Mouse (Mus musculus): ENCODE measurements around the gene Map3k14. TPM values are rescaled to one million over a fixed set of nuclear protein-coding genes. Genes with fewer than 3 reads are reported as not detected.
"Not testable (repeated sequence)": the region's sequence is repeated elsewhere in the genome, so short reads cannot be mapped to it uniquely, and the experiment has no call there.

Gene Map3k14
- polyA plus RNA-seq, 1 experiment = 0.01 TPM

DNA sequence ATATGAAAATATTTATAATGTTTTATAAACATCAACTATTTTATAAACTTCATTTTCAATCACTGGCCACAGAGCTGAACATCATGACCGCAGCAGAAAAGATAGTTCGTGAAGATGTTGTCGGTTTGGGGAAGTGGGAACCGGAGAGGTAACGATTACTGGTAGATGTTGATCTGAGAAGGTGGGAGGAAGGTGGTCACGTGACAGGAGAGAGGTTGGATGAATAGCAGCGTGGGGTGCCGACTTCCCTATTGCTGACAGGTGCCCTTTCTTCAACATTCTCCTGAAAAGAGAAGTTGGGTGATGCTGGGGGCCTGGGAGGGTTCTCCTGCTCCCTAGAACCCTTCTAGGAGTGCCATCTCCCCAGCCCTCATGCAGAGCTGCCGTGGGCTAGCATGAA lies 37.3 kb upstream of the Map3k14 start:
- H3K36me3 ChIP-seq (ENCODE audit: control insufficient read depth) = no peaks in the 10 kb centered on the region
- no peaks in the 10 kb centered on the region for H3K4me1 ChIP-seq (ENCODE audit: control insufficient read depth)
- H3K9me3 ChIP-seq (ENCODE audit: control insufficient read depth, low read length) = peaks cover 6% of the 10 kb centered on the region
- H3K27me3 ChIP-seq (ENCODE audit: control insufficient read depth) = no peaks in the 10 kb centered on the region
- no peak overlapping the region for H3K4me3 ChIP-seq (replicated peaks)
- TF ChIP-seq GATA1 (IDR thresholded peaks at IDR 0.05; ENCODE audit: low read length) = no peak

DNA sequence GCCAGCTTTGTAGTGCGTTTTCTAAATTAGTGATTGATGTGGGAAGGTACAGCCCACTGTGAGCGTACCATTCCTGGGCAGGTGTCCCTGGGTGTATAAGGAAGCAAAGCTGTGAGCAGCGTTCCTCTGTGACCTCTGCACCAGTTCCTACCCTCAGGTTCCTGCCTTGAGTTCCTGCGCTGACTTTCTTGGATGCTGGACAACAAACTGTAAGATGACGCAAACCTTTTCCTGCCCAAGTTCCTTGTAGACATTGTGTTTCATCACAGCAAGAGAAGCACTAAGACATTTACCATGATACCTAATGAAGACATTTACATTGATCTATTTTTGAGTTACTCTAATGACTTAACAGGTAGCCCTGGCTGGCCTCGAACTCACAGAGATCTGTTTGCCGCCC lies 27.5 kb upstream of the Map3k14 start:
- Histone ChIP-seq H3K4me1 (ENCODE audit: control insufficient read depth) (peaks cover 4% of the 10 kb centered on the region), H3K27me3 (ENCODE audit: control insufficient read depth) (no peaks in the 10 kb centered on the region), H3K9me3 (ENCODE audit: control insufficient read depth, low read length) (no peaks in the 10 kb centered on the region; the same call in 1 of the 2 replicates), H3K36me3 (ENCODE audit: control insufficient read depth) (no peaks in the 10 kb centered on the region), H3K4me3 (replicated peaks) (no peak overlapping the region)
- no peak for TF ChIP-seq TAL1 (IDR thresholded peaks at IDR 0.05; ENCODE audit: low read length)
- TF ChIP-seq GATA1 (IDR thresholded peaks at IDR 0.05; ENCODE audit: low read length) = no peak

GRCm38 (mm10) chr11:103294066-103294465 lies 26.8 kb upstream of the Map3k14 start:
- no peak overlapping the region for H3K4me3 ChIP-seq (replicated peaks)
- H3K4me1 ChIP-seq (ENCODE audit: control insufficient read depth) = peaks cover 11% of the 10 kb centered on the region
- no peaks in the 10 kb centered on the region for H3K36me3 ChIP-seq (ENCODE audit: control insufficient read depth)
- H3K9me3 ChIP-seq (ENCODE audit: control insufficient read depth, low read length) = no peaks in the 10 kb centered on the region
- H3K27me3 ChIP-seq (ENCODE audit: control insufficient read depth) = no peaks in the 10 kb centered on the region
- TF ChIP-seq GATA1 (IDR thresholded peaks at IDR 0.05; ENCODE audit: low read length) (no peak), TAL1 (IDR thresholded peaks at IDR 0.05; ENCODE audit: low read length) (no peak)

DNA sequence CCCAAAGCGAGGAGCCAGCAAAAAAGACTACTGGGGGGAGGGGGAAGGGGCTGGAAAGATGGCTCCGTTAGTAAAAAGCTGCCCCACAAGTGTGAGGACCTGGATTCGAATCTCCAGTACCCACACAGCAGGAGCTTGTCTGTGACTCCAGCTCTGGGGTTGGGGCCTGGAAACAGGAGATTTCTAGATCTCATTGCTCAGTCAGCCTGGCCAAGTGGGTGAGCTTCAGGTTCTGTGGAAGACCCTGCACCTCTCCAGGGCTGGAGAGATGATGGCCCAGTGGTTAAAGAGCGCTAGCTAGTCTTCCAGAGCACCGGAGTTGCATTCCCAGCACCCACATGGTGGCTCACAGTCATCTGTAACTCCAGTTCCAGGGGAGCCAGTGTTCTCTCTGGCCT lies 25.6 kb upstream of the Map3k14 start:
- Histone ChIP-seq H3K4me3 (replicated peaks) (no peak overlapping the region), H3K4me1 (ENCODE audit: control insufficient read depth) (peaks cover 11% of the 10 kb centered on the region), H3K9me3 (ENCODE audit: control insufficient read depth, low read length) (no peaks in the 10 kb centered on the region), H3K36me3 (ENCODE audit: control insufficient read depth) (no peaks in the 10 kb centered on the region), H3K27me3 (ENCODE audit: control insufficient read depth) (no peaks in the 10 kb centered on the region)
- TF ChIP-seq TAL1 (IDR thresholded peaks at IDR 0.05; ENCODE audit: low read length) = no peak
- no peak for TF ChIP-seq GATA1 (IDR thresholded peaks at IDR 0.05; ENCODE audit: low read length)

DNA sequence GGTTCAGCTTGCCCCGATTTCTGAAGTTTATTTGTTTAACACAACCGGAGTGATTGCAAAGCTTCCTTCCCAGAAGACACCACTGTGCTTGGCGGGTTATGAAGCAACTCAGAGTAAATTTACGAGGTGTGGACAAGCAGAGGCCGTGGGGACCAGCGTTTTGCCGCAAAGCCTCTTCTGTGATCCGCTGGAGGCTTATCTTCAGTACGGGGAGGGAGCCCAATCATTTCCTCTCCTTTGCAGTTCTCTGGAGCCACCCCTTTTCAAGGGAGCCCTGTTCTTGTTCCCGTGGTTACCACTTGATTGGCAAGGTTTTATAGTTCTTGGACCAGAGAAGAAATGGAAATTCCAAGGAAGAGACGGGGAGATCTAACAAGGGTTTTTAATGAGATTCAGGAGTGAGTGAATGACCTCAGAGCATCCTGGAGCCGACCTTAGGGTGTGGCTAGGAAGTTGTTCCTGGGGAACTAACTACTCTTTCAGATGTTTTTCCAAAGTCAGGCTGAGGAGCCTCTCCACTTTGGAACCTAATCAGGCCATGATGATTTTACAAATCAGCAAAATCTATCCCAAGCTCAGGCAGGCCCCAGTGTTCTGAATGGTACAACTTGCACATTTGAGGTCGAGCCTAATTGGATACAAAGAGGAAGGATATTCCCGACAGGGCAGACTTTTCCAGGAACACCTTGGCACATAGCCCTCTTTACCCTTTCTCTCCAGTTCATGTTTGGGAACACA lies 25.0 kb upstream of the Map3k14 start:
- Histone ChIP-seq H3K4me1 (ENCODE audit: control insufficient read depth) (peaks cover 11% of the 10 kb centered on the region), H3K27me3 (ENCODE audit: control insufficient read depth) (no peaks in the 10 kb centered on the region), H3K4me3 (replicated peaks) (no peak overlapping the region), H3K36me3 (ENCODE audit: control insufficient read depth) (no peaks in the 10 kb centered on the region), H3K9me3 (ENCODE audit: control insufficient read depth, low read length) (no peaks in the 10 kb centered on the region)
- TF ChIP-seq TAL1 (IDR thresholded peaks at IDR 0.05; ENCODE audit: low read length) (no peak), GATA1 (IDR thresholded peaks at IDR 0.05; ENCODE audit: low read length) (no peak)

GRCm38 (mm10) chr11:103290841-103291240 lies 23.6 kb upstream of the Map3k14 start:
- not testable (repeated sequence) for H3K4me3 ChIP-seq (replicated peaks); H3K36me3 ChIP-seq (ENCODE audit: control insufficient read depth); H3K9me3 ChIP-seq (ENCODE audit: control insufficient read depth, low read length); H3K27me3 ChIP-seq (ENCODE audit: control insufficient read depth)
- H3K4me1 ChIP-seq (ENCODE audit: control insufficient read depth) = peaks cover 11% of the 10 kb centered on the region

- no peaks in the 10 kb centered on the region for H3K9me3 ChIP-seq (ENCODE audit: control insufficient read depth, low read length)
- peaks cover 11% of the 10 kb centered on the region for H3K4me1 ChIP-seq (ENCODE audit: control insufficient read depth)
- peaks cover 2% of the 10 kb centered on the region for H3K27me3 ChIP-seq (ENCODE audit: control insufficient read depth)
- no peaks in the 10 kb centered on the region for H3K36me3 ChIP-seq (ENCODE audit: control insufficient read depth)
- no peak overlapping the region for H3K4me3 ChIP-seq (replicated peaks)
- TF ChIP-seq TAL1 (IDR thresholded peaks at IDR 0.05; ENCODE audit: low read length) = no peak
- TF ChIP-seq GATA1 (IDR thresholded peaks at IDR 0.05; ENCODE audit: low read length) = no peak
Observed at GRCm38 (mm10) chr11:103288291-103288963, 21.2 kb upstream of the Map3k14 start.

DNA sequence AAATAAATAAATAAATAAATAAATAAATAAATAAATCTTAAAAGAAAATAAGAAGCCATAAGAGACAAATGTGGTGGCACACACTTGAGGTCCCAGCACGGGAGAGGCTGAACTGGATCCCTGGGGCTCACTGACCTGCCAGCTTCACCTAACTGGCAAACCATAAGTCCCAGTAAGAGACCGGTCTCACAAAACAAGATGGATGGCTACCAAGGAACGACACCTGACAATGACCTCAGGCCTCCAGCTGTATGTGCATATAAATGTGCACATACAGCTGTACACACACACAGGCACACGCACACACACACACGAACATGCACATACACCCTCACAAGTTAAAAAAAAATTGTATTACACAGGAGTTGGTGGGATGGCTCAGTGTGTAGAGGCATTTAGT lies 19.6 kb upstream of the Map3k14 start:
- TF ChIP-seq TAL1 (IDR thresholded peaks at IDR 0.05; ENCODE audit: low read length) (no peak), GATA1 (IDR thresholded peaks at IDR 0.05; ENCODE audit: low read length) (no peak)
- Histone ChIP-seq H3K27me3 (ENCODE audit: control insufficient read depth) (peaks cover 2% of the 10 kb centered on the region), H3K4me3 (replicated peaks) (no peak overlapping the region), H3K36me3 (ENCODE audit: control insufficient read depth) (no peaks in the 10 kb centered on the region), H3K4me1 (ENCODE audit: control insufficient read depth) (peaks cover 11% of the 10 kb centered on the region), H3K9me3 (ENCODE audit: control insufficient read depth, low read length) (no peaks in the 10 kb centered on the region)

- no peak overlapping the region for H3K4me3 ChIP-seq (replicated peaks)
- H3K9me3 ChIP-seq (ENCODE audit: control insufficient read depth, low read length) = no peaks in the 10 kb centered on the region
- no peaks in the 10 kb centered on the region for H3K36me3 ChIP-seq (ENCODE audit: control insufficient read depth)
- peaks cover 2% of the 10 kb centered on the region for H3K27me3 ChIP-seq (ENCODE audit: control insufficient read depth)
- TF ChIP-seq TAL1 (IDR thresholded peaks at IDR 0.05; ENCODE audit: low read length) = no peak
- TF ChIP-seq GATA1 (IDR thresholded peaks at IDR 0.05; ENCODE audit: low read length) = no peak
- peaks cover 11% of the 10 kb centered on the region for H3K4me1 ChIP-seq (ENCODE audit: control insufficient read depth)
Observed at GRCm38 (mm10) chr11:103285951-103286350, 18.7 kb upstream of the Map3k14 start.
